Mouse (Mus musculus) myocyte (in vitro differentiated cells): ENCODE data around the gene Unc5c.

Source experiments
- E2F4 ChIP-seq: IDR thresholded peaks from one replicate; pipeline ENCODE4 v1.6.1; 2011; ENCODE audit warnings: mild to moderate bottlenecking, control low read depth, moderate library complexity; ENCODE audit not compliant: insufficient read depth
- MYOD1 ChIP-seq, 3 experiments: IDR thresholded peaks; one replicate each; pipeline ENCODE4 v1.6.1; 2011; ENCODE audit warnings: control low read depth in 2 of 3, low read depth in 2 of 3, mild to moderate bottlenecking in 2 of 3, moderate library complexity in 1 of 3; ENCODE audit not compliant: insufficient read length in 2 of 3, control insufficient read depth in 1 of 3
- MYOG ChIP-seq, 3 experiments: IDR thresholded peaks; one replicate each; pipeline ENCODE4 v1.6.1; 2011; ENCODE audit warnings: control low read depth in 2 of 3, low read depth in 2 of 3, mild to moderate bottlenecking in 2 of 3; ENCODE audit not compliant: insufficient read length in 2 of 3, control insufficient read depth in 1 of 3, insufficient read depth in 1 of 3
- POLR2A ChIP-seq: IDR thresholded peaks from one replicate; pipeline ENCODE4 v1.6.1; 2011; ENCODE audit warnings: low read depth, mild to moderate bottlenecking, control low read depth, moderate library complexity; ENCODE audit not compliant: insufficient read length
- REST ChIP-seq: IDR thresholded peaks from one replicate; pipeline ENCODE4 v1.6.1; 2011; ENCODE audit warnings: mild to moderate bottlenecking, control low read depth, moderate library complexity; ENCODE audit not compliant: insufficient read depth, insufficient read length
- SRF ChIP-seq: IDR thresholded peaks from one replicate; pipeline ENCODE4 v1.6.1; 2011; ENCODE audit warnings: low read depth; ENCODE audit not compliant: control insufficient read depth, insufficient read length
- TCF12 ChIP-seq: IDR thresholded peaks from one replicate; pipeline ENCODE4 v1.6.1; 2011; ENCODE audit warnings: mild to moderate bottlenecking, control low read depth; ENCODE audit not compliant: poor library complexity, insufficient read depth, severe bottlenecking
- USF1 ChIP-seq: IDR thresholded peaks from one replicate; pipeline ENCODE4 v1.6.1; 2011; ENCODE audit warnings: low read depth, mild to moderate bottlenecking, control low read depth, moderate library complexity

DNA sequence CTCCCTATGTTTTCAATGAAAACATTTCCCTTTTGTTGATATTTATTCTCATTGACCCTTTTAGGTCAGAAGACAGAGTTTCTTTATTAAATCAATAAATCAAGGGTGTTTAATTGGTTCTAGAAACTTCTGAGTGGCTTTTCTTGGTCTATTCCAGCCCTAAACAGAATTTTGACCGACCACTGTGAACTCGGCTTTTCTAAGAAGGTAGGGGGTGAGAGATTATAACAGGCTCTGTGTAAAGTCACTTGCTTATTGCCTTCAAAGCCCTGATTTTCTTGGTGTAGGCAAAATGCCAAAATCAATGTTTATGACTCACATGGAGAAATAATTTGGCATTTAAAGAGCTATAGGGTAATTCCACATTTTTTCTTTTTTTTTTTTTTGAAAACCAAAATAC is 112.4 kb downstream of the Unc5c start:
- no peak for TF ChIP-seq MYOG (IDR thresholded peaks at IDR 0.05; ENCODE audit: control insufficient read depth in 1 of 3, insufficient read depth in 1 of 3, insufficient read length in 2 of 3, low read depth in 2 of 3)
- TF ChIP-seq POLR2A: no peak
- no peak for TF ChIP-seq SRF
- no peak for TF ChIP-seq USF1
- no peak for TF ChIP-seq MYOD1 (IDR thresholded peaks at IDR 0.05; ENCODE audit: control insufficient read depth in 1 of 3, insufficient read length in 2 of 3, low read depth in 2 of 3)
- no peak for TF ChIP-seq E2F4
- TF ChIP-seq REST: no peak
- no peak for TF ChIP-seq TCF12
